Mouse (Mus musculus): ENCODE measurements around the gene Syt2.

Syt2 gene

GRCm38 (mm10) chr1:134764831-134765458 lies 118.5 kb downstream of the Syt2 start:
- no peaks in the 10 kb centered on the region for H3K4me1 ChIP-seq (replicated peaks; ENCODE audit: low read depth, low read length)
- TF ChIP-seq CTCF (conservative IDR thresholded peaks at IDR 0.05; ENCODE audit: low read length): no peak
- no peak for TF ChIP-seq POU5F1 (IDR thresholded peaks at IDR 0.05; ENCODE audit: borderline replicate concordance, low read length)
- no peak for TF ChIP-seq NANOG (IDR thresholded peaks at IDR 0.05; ENCODE audit: borderline replicate concordance, low read length)
- H3K27me3 ChIP-seq (ENCODE audit: insufficient read depth, low read length): no peaks in the 10 kb centered on the region
- no peaks in the 10 kb centered on the region for H3K9me3 ChIP-seq (ENCODE audit: low read length)
- H3K4me3 ChIP-seq (replicated peaks; ENCODE audit: low read length): no peak overlapping the region
- no peaks in the 10 kb centered on the region for H3K36me3 ChIP-seq (ENCODE audit: insufficient read depth, low read length)

GRCm38 (mm10) chr1:134766448-134766847 lies 120.0 kb downstream of the Syt2 start:
- H3K4me3 ChIP-seq (replicated peaks; ENCODE audit: low read length): no peak overlapping the region
- no peak for TF ChIP-seq NANOG (IDR thresholded peaks at IDR 0.05; ENCODE audit: borderline replicate concordance, low read length)
- TF ChIP-seq CTCF (conservative IDR thresholded peaks at IDR 0.05; ENCODE audit: low read length): no peak
- no peak for TF ChIP-seq POU5F1 (IDR thresholded peaks at IDR 0.05; ENCODE audit: borderline replicate concordance, low read length)
- H3K36me3 ChIP-seq (ENCODE audit: insufficient read depth, low read length): no peaks in the 10 kb centered on the region
- no peaks in the 10 kb centered on the region for H3K27me3 ChIP-seq (ENCODE audit: insufficient read depth, low read length)
- H3K9me3 ChIP-seq (ENCODE audit: low read length): no peaks in the 10 kb centered on the region
- peaks cover 5% of the 10 kb centered on the region; the same call in 1 of the 2 replicates for H3K4me1 ChIP-seq (replicated peaks; ENCODE audit: low read depth, low read length)

- Histone ChIP-seq H3K9me3 (ENCODE audit: low read length) (no peaks in the 10 kb centered on the region), H3K36me3 (ENCODE audit: insufficient read depth, low read length) (no peaks in the 10 kb centered on the region), H3K27me3 (ENCODE audit: insufficient read depth, low read length) (no peaks in the 10 kb centered on the region), H3K4me3 (replicated peaks; ENCODE audit: low read length) (no peak overlapping the region), H3K4me1 (replicated peaks; ENCODE audit: low read depth, low read length) (peaks cover 32% of the 10 kb centered on the region)
- TF ChIP-seq POU5F1 (IDR thresholded peaks at IDR 0.05; ENCODE audit: borderline replicate concordance, low read length): no peak
- no peak for TF ChIP-seq CTCF (conservative IDR thresholded peaks at IDR 0.05; ENCODE audit: low read length)
- no peak for TF ChIP-seq NANOG (IDR thresholded peaks at IDR 0.05; ENCODE audit: borderline replicate concordance, low read length)
Observed at GRCm38 (mm10) chr1:134770312-134770711, 123.8 kb downstream of the Syt2 start.

GRCm38 (mm10) chr1:134771353-134771752 lies 124.9 kb downstream of the Syt2 start:
- TF ChIP-seq POU5F1 (IDR thresholded peaks at IDR 0.05; ENCODE audit: borderline replicate concordance, low read length) (no peak), CTCF (conservative IDR thresholded peaks at IDR 0.05; ENCODE audit: low read length) (no peak), NANOG (IDR thresholded peaks at IDR 0.05; ENCODE audit: borderline replicate concordance, low read length) (no peak)
- Histone ChIP-seq H3K4me1 (replicated peaks; ENCODE audit: low read depth, low read length) (peaks cover 42% of the 10 kb centered on the region), H3K27me3 (ENCODE audit: insufficient read depth, low read length) (no peaks in the 10 kb centered on the region), H3K4me3 (replicated peaks; ENCODE audit: low read length) (no peak overlapping the region), H3K9me3 (ENCODE audit: low read length) (no peaks in the 10 kb centered on the region), H3K36me3 (ENCODE audit: insufficient read depth, low read length) (no peaks in the 10 kb centered on the region)

GRCm38 (mm10) chr1:134771999-134772398 lies 125.5 kb downstream of the Syt2 start:
- no peaks in the 10 kb centered on the region for H3K9me3 ChIP-seq (ENCODE audit: low read length)
- no peaks in the 10 kb centered on the region for H3K36me3 ChIP-seq (ENCODE audit: insufficient read depth, low read length)
- no peak overlapping the region for H3K4me3 ChIP-seq (replicated peaks; ENCODE audit: low read length)
- no peak for TF ChIP-seq NANOG (IDR thresholded peaks at IDR 0.05; ENCODE audit: borderline replicate concordance, low read length)
- no peak for TF ChIP-seq CTCF (conservative IDR thresholded peaks at IDR 0.05; ENCODE audit: low read length)
- TF ChIP-seq POU5F1 (IDR thresholded peaks at IDR 0.05; ENCODE audit: borderline replicate concordance, low read length): no peak
- peaks cover 44% of the 10 kb centered on the region for H3K4me1 ChIP-seq (replicated peaks; ENCODE audit: low read depth, low read length)
- no peaks in the 10 kb centered on the region for H3K27me3 ChIP-seq (ENCODE audit: insufficient read depth, low read length)

GRCm38 (mm10) chr1:134772821-134773220 lies 126.3 kb downstream of the Syt2 start:
- H3K4me3 ChIP-seq (replicated peaks; ENCODE audit: low read length): no peak overlapping the region
- no peak for TF ChIP-seq CTCF (conservative IDR thresholded peaks at IDR 0.05; ENCODE audit: low read length)
- H3K36me3 ChIP-seq (ENCODE audit: insufficient read depth, low read length): no peaks in the 10 kb centered on the region
- H3K9me3 ChIP-seq (ENCODE audit: low read length): no peaks in the 10 kb centered on the region
- no peaks in the 10 kb centered on the region for H3K27me3 ChIP-seq (ENCODE audit: insufficient read depth, low read length)
- H3K4me1 ChIP-seq (replicated peaks; ENCODE audit: low read depth, low read length): peaks cover 44% of the 10 kb centered on the region

- no peak for TF ChIP-seq CTCF (conservative IDR thresholded peaks at IDR 0.05; ENCODE audit: low read length)
- no peak for TF ChIP-seq NANOG (IDR thresholded peaks at IDR 0.05; ENCODE audit: borderline replicate concordance, low read length)
- TF ChIP-seq POU5F1 (IDR thresholded peaks at IDR 0.05; ENCODE audit: borderline replicate concordance, low read length): no peak
- Histone ChIP-seq H3K4me1 (replicated peaks; ENCODE audit: low read depth, low read length) (peaks cover 44% of the 10 kb centered on the region), H3K4me3 (replicated peaks; ENCODE audit: low read length) (no peak overlapping the region), H3K36me3 (ENCODE audit: insufficient read depth, low read length) (no peaks in the 10 kb centered on the region), H3K9me3 (ENCODE audit: low read length) (no peaks in the 10 kb centered on the region), H3K27me3 (ENCODE audit: insufficient read depth, low read length) (no peaks in the 10 kb centered on the region)
Observed at GRCm38 (mm10) chr1:134773256-134773655, 126.8 kb downstream of the Syt2 start.

- Histone ChIP-seq H3K4me1 (replicated peaks; ENCODE audit: low read depth, low read length) (peaks cover 44% of the 10 kb centered on the region), H3K36me3 (ENCODE audit: insufficient read depth, low read length) (no peaks in the 10 kb centered on the region), H3K9me3 (ENCODE audit: low read length) (no peaks in the 10 kb centered on the region), H3K27me3 (ENCODE audit: insufficient read depth, low read length) (no peaks in the 10 kb centered on the region), H3K4me3 (replicated peaks; ENCODE audit: low read length) (no peak overlapping the region)
- no peak for TF ChIP-seq CTCF (conservative IDR thresholded peaks at IDR 0.05; ENCODE audit: low read length)
- no peak for TF ChIP-seq NANOG (IDR thresholded peaks at IDR 0.05; ENCODE audit: borderline replicate concordance, low read length)
- no peak for TF ChIP-seq POU5F1 (IDR thresholded peaks at IDR 0.05; ENCODE audit: borderline replicate concordance, low read length)
Observed at GRCm38 (mm10) chr1:134774247-134774646, 127.8 kb downstream of the Syt2 start.

- Histone ChIP-seq H3K4me3 (replicated peaks; ENCODE audit: low read length) (no peak overlapping the region), H3K4me1 (replicated peaks; ENCODE audit: low read depth, low read length) (peaks cover 44% of the 10 kb centered on the region), H3K9me3 (ENCODE audit: low read length) (no peaks in the 10 kb centered on the region), H3K36me3 (ENCODE audit: insufficient read depth, low read length) (no peaks in the 10 kb centered on the region), H3K27me3 (ENCODE audit: insufficient read depth, low read length) (no peaks in the 10 kb centered on the region)
- TF ChIP-seq NANOG (IDR thresholded peaks at IDR 0.05; ENCODE audit: borderline replicate concordance, low read length) (peak; percentile 78), CTCF (conservative IDR thresholded peaks at IDR 0.05; ENCODE audit: low read length) (no peak)
Observed at GRCm38 (mm10) chr1:134774728-134775287, 128.3 kb downstream of the Syt2 start.
